Comparison of ENCODE assay signal across 8 mouse cellular contexts in genomic region chr7:81214153-81214907, GRCm38 (mm10). TPM values are rescaled to one million over a fixed set of nuclear protein-coding genes. Genes with fewer than 3 reads are reported as not detected.
DNase-seq lines count a peak whose midpoint lies in the region; ATAC-seq and TF ChIP-seq lines count a peak whose summit lies in the region.

No protein-coding gene starts in this region.

- no peak for TF ChIP-seq EP300 in heart, postnatal 0 days (IDR thresholded peaks at IDR 0.05; ENCODE audit: low read depth)
- TF ChIP-seq EP300 in liver, postnatal 0 days (IDR thresholded peaks at IDR 0.05; ENCODE audit: low read depth) = no peak

- peak overlapping the region; percentile 91 for H3K4me3 ChIP-seq in gastrocnemius, adult 2 months
- peak overlapping the region; percentile 65 to 79 for H3K4me3 ChIP-seq in ES-E14 (ENCODE audit: insufficient read depth in 1 of 2, low read depth in 1 of 2, low read length in 2 of 2, poor library complexity in 1 of 2, severe bottlenecking in 1 of 2)
- H3K4me3 ChIP-seq in heart, postnatal 0 days (ENCODE audit: low read depth, low read length) = peak overlapping the region; percentile 64
- H3K4me3 ChIP-seq in liver, postnatal 0 days (ENCODE audit: low read depth, low read length) = peak overlapping the region; percentile 52

- ATAC-seq in heart, postnatal 0 days (ENCODE audit: insufficient read depth, low read depth) = no peak
- ATAC-seq in liver, postnatal 0 days = 0 out of 2 replicates have a peak, but pooled peaks have one; percentile 7
- ATAC-seq in megakaryocyte progenitor cell, adult 5-6 weeks (replicated peaks; ENCODE audit: poor library complexity) = no peak

- in situ Hi-C loops in ES-E14 (cut with MboI; ENCODE audit: low sequenced_read_pairs in 2 of 2, unreplicated experiment in 2 of 2) = no loop called here

- 0 out of 2 replicates have a peak, but pooled peaks cover 2% of the 10 kb centered on the region for H3K27me3 ChIP-seq in heart, postnatal 0 days (ENCODE audit: control insufficient read depth, insufficient read depth, low read length)
- peaks cover 11% of the 10 kb centered on the region for H3K27me3 ChIP-seq in liver, postnatal 0 days (ENCODE audit: insufficient read depth, low read length)

- H3K36me3 ChIP-seq in ES-E14 (ENCODE audit: control insufficient read depth, insufficient read depth, low read length, poor library complexity, severe bottlenecking) = no peaks in the 10 kb centered on the region
- H3K36me3 ChIP-seq in heart, postnatal 0 days (replicated peaks; ENCODE audit: control insufficient read depth, insufficient read depth, low read length) = no peaks in the 10 kb centered on the region
- no peaks in the 10 kb centered on the region for H3K36me3 ChIP-seq in liver, postnatal 0 days (replicated peaks; ENCODE audit: insufficient read depth, low read length)

- no peak for DNase-seq in gastrocnemius, adult 2 months
- no peak for DNase-seq in gastrocnemius, adult 8-10 months (ENCODE audit: low spot score in 2 of 2)
- no peak for DNase-seq in ES-E14 (ENCODE audit: low read depth, low spot score)
- no peak for DNase-seq in heart, postnatal 0 days (ENCODE audit: low spot score)
- DNase-seq in liver, postnatal 0 days = no peak
- no peak for DNase-seq in right cerebral cortex, postnatal 25 days
- no peak for DNase-seq in thymus, postnatal 25 days

- TF ChIP-seq CTCF in gastrocnemius, adult 2 months (IDR thresholded peaks at IDR 0.05) = no peak
- no peak for TF ChIP-seq CTCF in heart, postnatal 0 days (IDR thresholded peaks at IDR 0.05; ENCODE audit: low read depth)
- no peak for TF ChIP-seq CTCF in liver, postnatal 0 days (IDR thresholded peaks at IDR 0.05; ENCODE audit: low read depth)

- H3K27ac ChIP-seq in gastrocnemius, adult 2 months = peak overlapping the region; percentile 98
- no peak overlapping the region for H3K27ac ChIP-seq in ES-E14 (ENCODE audit: insufficient read depth, low read depth, low read length, poor library complexity, severe bottlenecking)
- peak overlapping the region; percentile 82 for H3K27ac ChIP-seq in heart, postnatal 0 days (ENCODE audit: low read depth)
- peak overlapping the region; percentile 88 for H3K27ac ChIP-seq in liver, postnatal 0 days (ENCODE audit: low read depth)

- peak overlapping the region; percentile 58 for H3K4me2 ChIP-seq in heart, postnatal 0 days (ENCODE audit: low read depth, low read length)
- H3K4me2 ChIP-seq in liver, postnatal 0 days (ENCODE audit: low read depth, low read length) = peak overlapping the region; percentile 73

- intact Hi-C loops in gastrocnemius, adult 2 months (cut with DNase I) = loop anchor here (5.0 kb wide), 1 partner anchor 47 kb away; no protein-coding TSS in a partner anchor

- no peaks in the 10 kb centered on the region for H3K9me3 ChIP-seq in ES-E14 (ENCODE audit: control insufficient read depth, insufficient read depth, low read depth, low read length)
- H3K9me3 ChIP-seq in heart, postnatal 0 days (replicated peaks; ENCODE audit: control insufficient read depth, low read length) = no peaks in the 10 kb centered on the region
- H3K9me3 ChIP-seq in liver, postnatal 0 days (ENCODE audit: low read length) = no peaks in the 10 kb centered on the region

- WGBS in heart, postnatal 0 days = 9% methylated on average over 40 of the region's 40 CpGs
- 8% methylated on average over 39 of the region's 40 CpGs for WGBS in liver, postnatal 0 days (ENCODE audit: insufficient replicate concordance)

- H3K4me1 ChIP-seq in ES-E14 (ENCODE audit: control insufficient read depth in 2 of 2, insufficient read depth in 2 of 2, low read length in 2 of 2, poor library complexity in 1 of 2) = peaks cover 11 to 18% of the 10 kb centered on the region in 2 experiments
- H3K4me1 ChIP-seq in heart, postnatal 0 days (ENCODE audit: control insufficient read depth, insufficient read depth) = peaks cover 5% of the 10 kb centered on the region; the same call in 1 of the 2 replicates
- H3K4me1 ChIP-seq in liver, postnatal 0 days (ENCODE audit: insufficient read depth) = peaks cover 17% of the 10 kb centered on the region

- H3K9ac ChIP-seq in ES-E14 (ENCODE audit: insufficient read depth, low read depth, low read length, poor library complexity, severe bottlenecking) = peak overlapping the region; percentile 56
- H3K9ac ChIP-seq in heart, postnatal 0 days (replicated peaks; ENCODE audit: low read depth, low read length) = peak overlapping the region; percentile 67
- H3K9ac ChIP-seq in liver, postnatal 0 days (replicated peaks) = peak overlapping the region; percentile 64

TF ChIP-seq in ES-E14, 5 proteins besides CTCF, POLR2A, EP300 and RAD21:
- no peak for TF ChIP-seq HCFC1 (IDR thresholded peaks at IDR 0.05; ENCODE audit: borderline replicate concordance, insufficient read depth, low read length)
- TF ChIP-seq CHD2 (IDR thresholded peaks at IDR 0.05; ENCODE audit: low read depth, low read length) = no peak
- TF ChIP-seq ZC3H11A (IDR thresholded peaks at IDR 0.05; ENCODE audit: borderline replicate concordance, low read depth, low read length) = no peak
- TF ChIP-seq ZNF384 (IDR thresholded peaks at IDR 0.05; ENCODE audit: low read depth, low read length) = no peak
- no peak for TF ChIP-seq MAFK (IDR thresholded peaks at IDR 0.05; ENCODE audit: insufficient read depth, low read depth, low read length)

RNA-seq across cellular contexts. Expression of gene Pde8a, which starts 0.9 kb away (rescaled TPM):
- total RNA-seq in gastrocnemius, adult 2 months (2021) = 10 to 100 TPM in 1 of 2 experiments, 1 to 10 TPM in 1; 7.2 to 16.5 TPM
- 10 to 100 TPM in 2 of 4 experiments, 1 to 10 TPM in 2; 9.0 to 12.5 (median 9.9) TPM for total RNA-seq in gastrocnemius, adult 8-10 months (2022)
- 1.3 and 2.2 TPM in 2 replicates for total RNA-seq in ES-E14 (2012; rRNA removed)
- total RNA-seq in heart, postnatal 0 days (2014; rRNA removed; ENCODE audit: low replicate concordance) = 6.9 and 9.6 TPM in 2 replicates
- polyA plus RNA-seq in heart, postnatal 0 days (2015; fragmentation: Nextera tagmentation; extraction: Ambion mirVana) = 4.2 and 4.5 TPM in 2 replicates
- 3.1 and 3.4 TPM in 2 replicates for polyA plus RNA-seq in liver, postnatal 0 days (2015; fragmentation: Nextera tagmentation; extraction: Ambion mirVana)
- total RNA-seq in megakaryocyte progenitor cell, adult 5-6 weeks (2015) = 7.7 and 9.4 TPM in 2 replicates
- total RNA-seq in megakaryocyte progenitor cell, adult 5-6 weeks (2017) = 2.4 and 7.2 TPM in 2 replicates
